Mouse (Mus musculus) layer of hippocampus, adult 8-10 months (tissue): ENCODE measurements at regions not wholly inside any gene's neighbourhood (a gene's known extent, or its start where the extent isn't known, plus 50 kb on each side); places are given as distances from the start of the nearest gene placed in this dataset.

ENCODE experiments used
- DNase-seq, 2 experiments: peaks; one replicate each; pipeline ENCODE4 v3.0.0; 2022; ENCODE audit warnings: low spot score in 2 of 2

DNA sequence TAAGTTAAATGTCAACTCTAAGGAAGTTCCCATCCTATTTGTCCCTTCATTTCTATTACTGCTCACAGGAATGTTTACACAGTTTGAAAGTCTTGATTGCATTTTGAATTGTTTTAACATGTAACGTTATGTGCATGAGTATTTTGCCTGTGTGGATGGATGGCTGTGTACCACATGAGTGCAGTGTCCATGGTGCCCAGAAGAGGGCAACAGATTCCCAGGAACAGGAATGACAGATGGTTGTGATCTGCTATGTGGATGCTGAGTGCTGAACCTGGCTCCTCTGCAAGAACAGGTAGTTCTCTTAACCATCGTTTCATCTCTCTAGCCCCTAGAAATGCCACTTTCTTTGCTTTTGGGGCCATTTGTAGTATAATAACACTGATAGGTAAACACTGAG, 597.9 kb upstream of the Zwint start:
- DNase-seq, result no peak

DNA sequence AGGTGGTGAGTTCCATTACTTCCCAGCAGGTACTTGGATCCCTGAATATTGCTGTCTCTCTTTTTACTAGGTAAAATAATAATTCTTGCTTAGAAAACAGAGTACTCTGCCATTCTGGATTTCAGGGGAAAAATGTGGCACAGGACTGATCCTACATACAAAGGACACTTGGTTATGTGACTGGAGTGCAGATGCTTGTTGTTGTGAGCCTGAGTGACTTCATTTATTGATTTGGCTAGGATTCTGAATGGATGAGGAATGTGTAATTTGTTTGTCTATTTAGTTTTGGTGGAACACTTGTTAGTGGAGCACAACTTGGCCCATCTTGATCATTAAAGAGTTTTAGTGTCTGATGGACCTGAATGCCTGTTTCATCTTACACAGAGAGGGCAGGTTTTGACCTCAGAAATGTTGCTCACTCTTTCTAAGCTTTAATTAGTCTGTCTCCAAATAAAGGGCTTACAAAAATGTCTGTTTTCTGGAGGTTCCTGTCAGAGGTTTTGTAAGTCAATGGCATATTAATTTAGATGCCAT, 583.4 kb upstream of the Zwint start:
- no peak for DNase-seq

- DNase-seq, result no peak
Observed at GRCm38 (mm10) chr10:72078363-72078762, 576.3 kb upstream of the Zwint start.

GRCm38 (mm10) chr10:72096951-72097350, 557.7 kb upstream of the Zwint start:
- no peak for DNase-seq

DNA sequence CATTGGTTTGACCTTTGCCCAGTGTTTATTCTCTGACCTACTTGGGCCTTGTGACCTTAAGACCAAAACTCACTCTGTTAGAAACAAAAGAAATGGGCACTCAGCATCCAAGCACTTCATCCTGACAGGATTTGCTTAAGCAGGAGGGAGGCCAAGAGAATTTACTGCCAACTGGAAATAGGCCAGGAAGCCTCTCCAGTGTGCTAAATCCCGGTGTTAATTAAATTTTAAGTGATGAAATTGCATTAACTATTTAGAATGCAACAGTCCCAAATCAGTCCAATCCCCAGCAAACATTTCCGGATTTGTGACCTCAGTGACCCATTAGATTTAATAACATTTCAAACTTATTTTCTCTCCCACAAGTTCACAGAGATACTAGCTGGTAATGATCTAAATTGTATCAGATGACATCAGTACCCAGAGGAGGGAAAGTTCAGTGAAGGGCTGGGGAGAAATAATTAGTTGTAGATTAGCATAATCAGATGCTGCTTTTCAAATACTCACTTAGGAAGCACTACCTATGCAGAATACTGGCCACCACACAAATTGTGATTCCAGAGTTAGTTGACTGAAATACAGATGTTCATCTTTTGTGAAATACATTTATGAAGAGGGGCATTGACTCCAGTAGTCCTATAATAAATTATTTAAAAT, 555.4 kb upstream of the Zwint start:
- peak; percentile 16 to 28 for DNase-seq

DNA sequence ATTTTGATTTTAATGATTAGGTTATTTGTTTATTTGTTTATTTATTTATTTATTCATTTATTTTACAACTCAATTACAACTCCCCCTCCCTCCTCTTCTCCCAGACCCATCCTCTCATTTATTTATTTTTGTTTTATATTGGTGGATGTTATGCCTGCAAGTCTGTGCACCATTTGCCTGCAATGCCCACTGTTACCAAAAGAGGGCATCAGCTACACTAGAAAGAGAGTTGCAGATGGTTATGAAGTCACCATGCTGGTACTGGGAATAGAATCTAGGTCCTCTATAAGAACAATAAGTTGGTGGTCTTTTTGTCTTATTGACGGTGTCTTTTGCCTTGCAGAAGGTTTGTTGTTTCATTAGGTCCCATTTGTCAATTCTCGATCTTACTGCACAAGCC, 535.2 kb upstream of the Zwint start:
- DNase-seq, result no peak

DNA sequence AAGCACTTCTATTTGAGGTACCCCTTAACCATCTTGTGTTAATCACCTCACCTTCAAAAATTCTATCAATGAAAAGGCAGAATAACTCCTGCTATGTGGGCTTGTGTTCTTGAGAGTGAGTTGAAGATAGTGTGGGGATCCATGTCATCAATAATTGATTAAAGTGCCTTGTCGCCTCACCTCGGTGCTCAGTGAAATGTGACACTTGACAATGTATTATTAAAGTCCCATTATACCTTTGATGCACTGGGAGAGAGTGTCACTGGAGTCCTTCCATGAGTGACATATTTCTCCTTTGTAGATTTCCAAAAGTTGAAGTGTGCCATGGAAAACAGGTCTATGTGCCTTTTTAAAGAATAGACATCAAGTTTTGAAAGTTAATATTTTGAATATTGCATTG, 522.2 kb upstream of the Zwint start:
- DNase-seq, result no peak
